ENCODE assay signal across 8 mouse cellular contexts in the genomic region with DNA sequence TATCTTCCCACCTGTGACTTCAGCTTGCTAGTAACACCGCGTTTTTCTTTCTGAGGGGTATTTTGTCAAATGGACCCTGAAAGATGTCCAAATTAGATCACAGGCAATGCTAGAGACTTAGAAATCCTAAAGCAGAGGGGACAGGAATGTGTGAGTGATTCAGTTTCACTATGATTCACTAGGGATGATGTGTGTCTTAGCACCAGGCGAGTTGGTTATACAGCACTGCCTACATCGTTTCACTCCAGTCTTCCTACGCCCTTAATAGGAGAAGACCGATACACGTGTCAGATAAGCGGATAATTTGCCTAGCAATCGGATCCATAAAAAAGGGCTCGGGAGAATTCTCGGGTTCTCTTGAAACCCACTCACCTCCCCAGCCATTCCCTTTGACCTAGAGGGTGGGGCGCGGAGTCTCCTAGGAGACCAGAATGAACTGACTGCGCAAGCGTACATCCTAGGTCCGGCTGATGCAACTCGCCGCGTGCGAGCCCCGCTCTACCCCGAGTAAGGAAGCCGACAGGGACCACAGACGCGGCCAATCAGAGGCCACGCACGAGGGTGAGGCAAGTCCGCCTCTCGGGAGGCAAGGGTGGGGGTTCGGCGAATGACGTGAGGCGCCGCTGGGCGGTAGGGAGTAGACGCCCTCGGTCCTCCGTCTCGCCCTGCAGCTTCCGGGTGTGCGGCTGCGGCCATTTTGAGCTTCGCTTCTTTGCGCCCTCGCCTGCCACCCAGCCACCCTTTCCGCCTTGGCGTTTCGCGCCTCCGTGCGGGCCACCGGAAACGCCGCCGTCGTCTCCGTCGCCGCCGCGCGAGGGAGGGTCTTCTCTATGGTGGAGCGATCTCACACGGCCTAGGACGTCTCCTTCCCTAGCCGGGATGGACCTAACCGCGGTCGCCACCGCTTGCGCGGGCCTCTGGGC. TPM values are rescaled to one million over a fixed set of nuclear protein-coding genes. Genes with fewer than 3 reads are reported as not detected.
DNase-seq lines count a peak whose midpoint lies in the region; ATAC-seq lines count a peak whose summit lies in the region.

A gene (plus strand): TSS at position 506 of the 923 bp plus-strand sequence.

- peaks cover 22% of the 10 kb centered on the region for H3K4me1 ChIP-seq in intestine, embryonic 14.5 days (replicated peaks; ENCODE audit: control insufficient read depth, insufficient read depth, low read length)

- peak within 1 kb of the TSS; percentile 85 for H3K4me2 ChIP-seq in intestine, embryonic 14.5 days (ENCODE audit: low read length)

- DNase-seq in adrenal gland, adult 18-20 months (ENCODE audit: low spot score in 2 of 2) = peak; percentile 94
- DNase-seq in embryo, embryonic 11 days = peak; percentile 100
- DNase-seq in gastrocnemius, postnatal 25 days = peak; percentile 100
- DNase-seq in intestine, embryonic 14.5 days (ENCODE audit: low spot score) = peak; percentile 96
- peak; percentile 99 for DNase-seq in left cerebral cortex, postnatal 14 days (ENCODE audit: low spot score in 2 of 2)
- DNase-seq in mesoderm, embryonic 11.5 days (ENCODE audit: low read depth, low spot score) = peak; percentile 99
- peak; percentile 99 to 100 for DNase-seq in right cerebral cortex, postnatal 36 days (ENCODE audit: low spot score in 2 of 2)
- DNase-seq in yolk sac, embryonic 10.5 days (ENCODE audit: low spot score) = peak; percentile 99

- H3K9me3 ChIP-seq in intestine, embryonic 14.5 days (ENCODE audit: control insufficient read depth, low read length) = no peaks in the 10 kb centered on the region

- under 1% methylated on average over 68 of the region's 72 CpGs for WGBS in intestine, embryonic 14.5 days

- ATAC-seq in intestine, embryonic 14.5 days (replicated peaks; ENCODE audit: low FRiP score, low TSS enrichment, low read depth) = peak; percentile 99

- peaks cover 12% of the 10 kb centered on the region for H3K36me3 ChIP-seq in intestine, embryonic 14.5 days (ENCODE audit: control insufficient read depth, insufficient read depth, low read length)

- H3K27me3 ChIP-seq in intestine, embryonic 14.5 days (replicated peaks; ENCODE audit: control insufficient read depth, insufficient read depth, low read length) = no peaks in the 10 kb centered on the region

- intact Hi-C loops in left cerebral cortex, postnatal 14 days (cut with DNase I) = loop anchor here (5.0 to 10.0 kb wide), 2 partner anchors 84 to 484 kb away; a partner anchor contains a TSS

- peak within 1 kb of the TSS; percentile 96 for H3K27ac ChIP-seq in intestine, embryonic 14.5 days (ENCODE audit: low read depth)

- H3K4me3 ChIP-seq in intestine, embryonic 14.5 days (ENCODE audit: low read depth, low read length) = peak within 1 kb of the TSS; percentile 100

- peak within 1 kb of the TSS; percentile 98 for H3K9ac ChIP-seq in intestine, embryonic 14.5 days (ENCODE audit: low read length)

RNA-seq across cellular contexts. Expression of the gene that starts here (rescaled TPM):
- total RNA-seq in adrenal gland, adult 18-20 months (2021) = 100 to 1,000 TPM in 1 of 2 experiments, 10 to 100 TPM in 1; 95.7 to 103 TPM
- 10 to 100 TPM; 14.5 to 17.3 TPM for total RNA-seq in gastrocnemius, postnatal 25 days (2021)
- polyA plus RNA-seq in intestine, embryonic 14.5 days (2014; fragmentation: Nextera tagmentation; extraction: Ambion mirVana) = 50.6 and 54.4 TPM in 2 replicates
- 10 to 100 TPM; 45.5 to 46.8 TPM for total RNA-seq in left cerebral cortex, postnatal 14 days (2021)

Comparison
In these comparisons a context has a peak if more than half of its experiments do, and no peak if none do; other contexts are left out.
1. Peak in every context shown above with its lines: DNase-seq, ATAC-seq, H3K4me3 ChIP-seq and H3K27ac ChIP-seq.